8 mouse cellular contexts compared by ENCODE assay signal in genomic region chr17:15715013-15715902, GRCm38 (mm10). TPM values are rescaled to one million over a fixed set of nuclear protein-coding genes. Genes with fewer than 3 reads are reported as not detected.
DNase-seq lines count a peak whose midpoint lies in the region; ATAC-seq and TF ChIP-seq lines count a peak whose summit lies in the region.

No protein-coding gene starts in this region.

- no peak overlapping the region for H3K4me3 ChIP-seq in layer of hippocampus, adult 2 months
- no peak overlapping the region for H3K4me3 ChIP-seq in intestine, embryonic 15.5 days (replicated peaks)

- no peaks in the 10 kb centered on the region for H3K9me3 ChIP-seq in intestine, embryonic 15.5 days

- intact Hi-C loops in left cerebral cortex, postnatal 36 days (cut with DNase I) = no loop called here

- no peak overlapping the region for H3K4me2 ChIP-seq in intestine, embryonic 15.5 days (replicated peaks)

- H3K4me1 ChIP-seq in intestine, embryonic 15.5 days (replicated peaks) = peaks cover 8% of the 10 kb centered on the region; the same call in 1 of the 2 replicates

- no peak overlapping the region for H3K27ac ChIP-seq in layer of hippocampus, adult 2 months
- no peak overlapping the region for H3K27ac ChIP-seq in intestine, embryonic 15.5 days

- H3K36me3 ChIP-seq in intestine, embryonic 15.5 days = no peaks in the 10 kb centered on the region

- DNase-seq in layer of hippocampus, adult 2 months (ENCODE audit: low spot score in 2 of 2) = peak in 1 of 2 experiments; percentile 13
- no peak for DNase-seq in layer of hippocampus, adult 11-12 months (ENCODE audit: low spot score)
- DNase-seq in MN1 (ENCODE audit: low spot score) = peak; percentile 18
- DNase-seq in embryo, embryonic 11 days = peak; percentile 23
- peak; percentile 72 for DNase-seq in lung, postnatal 36 days
- DNase-seq in spleen, postnatal 4 days (ENCODE audit: low spot score in 2 of 2) = peak; percentile 52 to 75
- DNase-seq in left cerebral cortex, postnatal 36 days (ENCODE audit: low spot score in 2 of 2) = no peak

- WGBS in intestine, embryonic 15.5 days = 66% methylated on average over 3 of the region's 3 CpGs

- no peak overlapping the region for H3K9ac ChIP-seq in intestine, embryonic 15.5 days

- ATAC-seq in intestine, embryonic 15.5 days = 0 out of 2 replicates have a peak, but pooled peaks have one; percentile 45

- TF ChIP-seq CTCF in layer of hippocampus, adult 2 months (conservative IDR thresholded peaks at IDR 0.05) = peak; percentile 75

- H3K27me3 ChIP-seq in intestine, embryonic 15.5 days (replicated peaks) = no peaks in the 10 kb centered on the region

RNA-seq across cellular contexts. Expression of gene Chd1, which starts 10.5 kb away (rescaled TPM):
- total RNA-seq in layer of hippocampus, adult 2 months (2021) = 10 to 100 TPM; 22.9 to 25.4 TPM
- 24.2 and 28.7 TPM in 2 replicates for polyA plus RNA-seq in intestine, embryonic 15.5 days (2015; fragmentation: Nextera tagmentation; extraction: Ambion mirVana)
- 10 to 100 TPM; 19.4 to 21.6 TPM for total RNA-seq in left cerebral cortex, postnatal 36 days (2021)

Comparison
In these comparisons a context has a peak if more than half of its experiments do, and no peak if none do; other contexts are left out.
1. DNase-seq: peak in MN1 (single experiment), embryo, embryonic 11 days (single experiment), lung, postnatal 36 days (single experiment) and spleen, postnatal 4 days (2 of 2); none in layer of hippocampus, adult 11-12 months (single experiment) and left cerebral cortex, postnatal 36 days (0 of 2).